Comparison of ENCODE assay signal across 8 mouse cellular contexts in genomic region chr15:80082661-80083275, GRCm38 (mm10). TPM values are rescaled to one million over a fixed set of nuclear protein-coding genes. Genes with fewer than 3 reads are reported as not detected.
DNase-seq lines count a peak whose midpoint lies in the region; ATAC-seq and TF ChIP-seq lines count a peak whose summit lies in the region.

No protein-coding gene starts in this region.

- no peaks in the 10 kb centered on the region for H3K9me3 ChIP-seq in lung, postnatal 0 days (ENCODE audit: low read length)
- no peaks in the 10 kb centered on the region for H3K9me3 ChIP-seq in embryonic facial prominence, embryonic 10.5 days
- no peaks in the 10 kb centered on the region for H3K9me3 ChIP-seq in neural tube, embryonic 13.5 days

- H3K27ac ChIP-seq in lung, postnatal 0 days (ENCODE audit: low read length) = peak overlapping the region; percentile 55
- peak overlapping the region; percentile 96 for H3K27ac ChIP-seq in embryonic facial prominence, embryonic 10.5 days (replicated peaks)
- peak overlapping the region; percentile 98 for H3K27ac ChIP-seq in neural tube, embryonic 13.5 days (replicated peaks)

- H3K27me3 ChIP-seq in lung, postnatal 0 days (replicated peaks; ENCODE audit: insufficient read depth, low read length) = no peaks in the 10 kb centered on the region
- H3K27me3 ChIP-seq in embryonic facial prominence, embryonic 10.5 days (replicated peaks; ENCODE audit: low read depth, poor library complexity, severe bottlenecking) = no peaks in the 10 kb centered on the region
- no peaks in the 10 kb centered on the region for H3K27me3 ChIP-seq in neural tube, embryonic 13.5 days

- H3K36me3 ChIP-seq in lung, postnatal 0 days (ENCODE audit: insufficient read depth, low read length) = peaks cover 24% of the 10 kb centered on the region
- H3K36me3 ChIP-seq in embryonic facial prominence, embryonic 10.5 days (replicated peaks) = peaks cover 48% of the 10 kb centered on the region
- H3K36me3 ChIP-seq in neural tube, embryonic 13.5 days = peaks cover 43% of the 10 kb centered on the region

- peak overlapping the region; percentile 68 for H3K4me3 ChIP-seq in lung, postnatal 0 days (ENCODE audit: low read depth, low read length)
- H3K4me3 ChIP-seq in embryonic facial prominence, embryonic 10.5 days = peak overlapping the region; percentile 89
- H3K4me3 ChIP-seq in neural tube, embryonic 13.5 days = peak overlapping the region; percentile 80

- no peak for TF ChIP-seq CTCF in lung, postnatal 0 days (IDR thresholded peaks at IDR 0.05)

- DNase-seq in lung, postnatal 0 days (ENCODE audit: low spot score) = no peak
- no peak for DNase-seq in lung, postnatal 25 days (ENCODE audit: low spot score)
- no peak for DNase-seq in embryonic facial prominence, embryonic 10.5 days (ENCODE audit: low spot score)
- DNase-seq in induced T-regulatory cell, adult 2 months (ENCODE audit: low read depth) = peak; percentile 69
- no peak for DNase-seq in cerebellum, postnatal 25 days
- no peak for DNase-seq in urinary bladder, adult 2 months (ENCODE audit: low spot score)
- DNase-seq in frontal cortex, postnatal 36 days (ENCODE audit: low spot score in 2 of 2) = no peak

- H3K4me2 ChIP-seq in lung, postnatal 0 days (replicated peaks; ENCODE audit: low read depth, low read length) = peak overlapping the region; percentile 72
- H3K4me2 ChIP-seq in neural tube, embryonic 13.5 days = peak overlapping the region; percentile 90

- peak overlapping the region; percentile 62 for H3K9ac ChIP-seq in lung, postnatal 0 days (replicated peaks; ENCODE audit: low read depth)
- H3K9ac ChIP-seq in neural tube, embryonic 13.5 days = peak overlapping the region; percentile 96

- no peak for TF ChIP-seq EP300 in lung, postnatal 0 days (IDR thresholded peaks at IDR 0.05)

- ATAC-seq in lung, postnatal 0 days = peak; percentile 30; the same call in 1 of the 2 replicates
- peak; percentile 54 for ATAC-seq in neural tube, embryonic 13.5 days (ENCODE audit: low read depth)

- H3K4me1 ChIP-seq in lung, postnatal 0 days (ENCODE audit: insufficient read depth, low read depth, low read length) = peaks cover 13% of the 10 kb centered on the region; the same call in 1 of the 2 replicates
- H3K4me1 ChIP-seq in embryonic facial prominence, embryonic 10.5 days = peaks cover 27% of the 10 kb centered on the region
- H3K4me1 ChIP-seq in neural tube, embryonic 13.5 days (replicated peaks) = peaks cover 34% of the 10 kb centered on the region

- under 1% methylated on average over 21 of the region's 21 CpGs for WGBS in lung, postnatal 0 days
- under 1% methylated on average over 21 of the region's 21 CpGs for WGBS in embryonic facial prominence, embryonic 10.5 days
- WGBS in neural tube, embryonic 13.5 days = 1% methylated on average over 21 of the region's 21 CpGs

RNA-seq across cellular contexts. Expression of gene Syngr1, which starts 8.4 kb away (rescaled TPM):
- polyA plus RNA-seq in lung, postnatal 0 days (2015; fragmentation: Nextera tagmentation; extraction: Ambion mirVana) = 34.4 and 35.3 TPM in 2 replicates
- polyA plus RNA-seq in embryonic facial prominence, embryonic 10.5 days (2016; fragmentation: Nextera tagmentation; extraction: Ambion mirVana) = 5.9 and 7.0 TPM in 2 replicates
- 27.2 and 36.0 TPM in 2 replicates for polyA plus RNA-seq in neural tube, embryonic 13.5 days (2015; fragmentation: Nextera tagmentation; extraction: Ambion mirVana)
- polyA plus RNA-seq in urinary bladder, adult 2 months (2012; rRNA removed) = 54.2 and 62.1 TPM in 2 replicates

RNA-seq across cellular contexts. Expression of gene Rpl3, which starts 8.9 kb away (rescaled TPM):
- polyA plus RNA-seq in lung, postnatal 0 days (2015; fragmentation: Nextera tagmentation; extraction: Ambion mirVana) = 554 and 577 TPM in 2 replicates
- 1,034 and 1,049 TPM in 2 replicates for polyA plus RNA-seq in embryonic facial prominence, embryonic 10.5 days (2016; fragmentation: Nextera tagmentation; extraction: Ambion mirVana)
- 597 and 620 TPM in 2 replicates for polyA plus RNA-seq in neural tube, embryonic 13.5 days (2015; fragmentation: Nextera tagmentation; extraction: Ambion mirVana)
- polyA plus RNA-seq in urinary bladder, adult 2 months (2012; rRNA removed) = 1,075 and 1,270 TPM in 2 replicates

RNA-seq across cellular contexts. Expression of gene Tab1, which starts 50.2 kb away (rescaled TPM):
- 18.1 and 19.1 TPM in 2 replicates for polyA plus RNA-seq in lung, postnatal 0 days (2015; fragmentation: Nextera tagmentation; extraction: Ambion mirVana)
- polyA plus RNA-seq in embryonic facial prominence, embryonic 10.5 days (2016; fragmentation: Nextera tagmentation; extraction: Ambion mirVana) = 43.3 and 45.3 TPM in 2 replicates
- 35.9 and 38.9 TPM in 2 replicates for polyA plus RNA-seq in neural tube, embryonic 13.5 days (2015; fragmentation: Nextera tagmentation; extraction: Ambion mirVana)
- 33.5 and 36.7 TPM in 2 replicates for polyA plus RNA-seq in urinary bladder, adult 2 months (2012; rRNA removed)
